Mouse (Mus musculus) lung, adult 2 months (tissue): Measurements from ENCODE around the gene Cops7a.

ENCODE experiments used
- CTCF ChIP-seq: fragments of 200-500 bp; IDR thresholded peaks from 2 replicates; pipeline ENCODE4 v1.5.1; 2011; ENCODE audit warnings: mild to moderate bottlenecking, low read length, control low read depth; ENCODE audit not compliant: insufficient read depth
- POLR2A ChIP-seq: fragments of 200-500 bp; IDR thresholded peaks from 2 replicates; pipeline ENCODE4 v1.6.1; 2011; ENCODE audit warnings: low read depth, mild to moderate bottlenecking, control low read depth, low read length, borderline replicate concordance; ENCODE audit errors: extremely low read depth

- TF ChIP-seq CTCF = no peak
- TF ChIP-seq POLR2A = no peak
Measured at GRCm38 (mm10) chr6:124993365-124993764, 28.0 kb upstream of the Cops7a start.
